Mouse (Mus musculus) olfactory bulb, adult 2 months (tissue): ENCODE measurements at regions not wholly inside any gene's neighbourhood (a gene's known extent, or its start where the extent isn't known, plus 50 kb on each side); places are given as distances from the start of the nearest gene placed in this dataset.

Source experiments
- CTCF ChIP-seq: fragments of 200-500 bp; IDR thresholded peaks from 2 replicates; pipeline ENCODE4 v1.5.1; 2012; ENCODE audit warnings: low read depth, mild to moderate bottlenecking, low read length, moderate library complexity; ENCODE audit not compliant: insufficient read depth
- POLR2A ChIP-seq: fragments of 200-500 bp; IDR thresholded peaks from 2 replicates; pipeline ENCODE4 v1.6.1; 2012; ENCODE audit warnings: mild to moderate bottlenecking, low read depth, low read length, moderate library complexity; ENCODE audit not compliant: insufficient read depth

DNA sequence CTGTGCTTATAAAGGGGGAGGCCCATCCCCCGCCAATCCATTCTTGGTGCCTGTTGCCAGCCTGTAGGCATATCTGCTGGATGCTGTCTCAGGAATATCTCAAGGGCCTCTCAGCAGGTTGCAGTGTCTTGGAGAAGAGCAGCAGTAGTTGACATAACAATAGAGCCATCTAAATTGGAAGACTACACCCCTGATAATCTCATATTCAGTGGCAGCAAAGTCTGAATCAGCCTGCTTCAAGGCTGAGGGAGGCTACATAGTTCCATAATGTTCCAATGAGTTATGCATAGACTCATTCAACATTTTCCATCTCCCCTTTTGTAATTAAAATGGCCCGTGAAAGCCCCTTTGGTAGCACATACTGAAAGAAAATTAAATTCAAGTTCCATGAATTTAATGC, 172.3 kb upstream of the Sdr16c6 start:
- no peak for TF ChIP-seq POLR2A
- TF ChIP-seq CTCF, result no peak
